Mouse (Mus musculus) embryonic facial prominence, embryonic 15.5 days (tissue): ENCODE data around the gene Lrch4. TPM values are rescaled to one million over a fixed set of nuclear protein-coding genes. Genes with fewer than 3 reads are reported as not detected.

Experiments
- ATAC-seq: fragments of 200-750 bp; cut with Nextera tagmentation; 2 replicates; pipeline ENCODE4 v1.8.0; 2017; ENCODE audit warnings: low read depth, moderate TSS enrichment; ENCODE audit not compliant: insufficient number of reproducible peaks, low FRiP score, low TSS enrichment
- H3K27ac ChIP-seq: fragments of 300-500 bp; sonication (generic); replicated peaks from 2 replicates; pipeline ENCODE4 v1.5.1; 2015; ENCODE audit warnings: mild to moderate bottlenecking, inconsistent platforms
- H3K27me3 ChIP-seq: fragments of 300-500 bp; sonication (generic); 2 replicates; pipeline ENCODE4 v1.6.1; 2015; ENCODE audit warnings: inconsistent platforms
- H3K36me3 ChIP-seq: fragments of 300-500 bp; sonication (generic); 2 replicates; pipeline ENCODE4 v1.6.1; 2015; ENCODE audit warnings: mild to moderate bottlenecking, inconsistent platforms
- H3K4me1 ChIP-seq: fragments of 300-500 bp; sonication (generic); 2 replicates; pipeline ENCODE4 v1.6.1; 2015; ENCODE audit warnings: inconsistent platforms
- H3K4me2 ChIP-seq: fragments of 300-500 bp; sonication (generic); replicated peaks from 2 replicates; pipeline ENCODE4 v1.6.1; 2015; ENCODE audit warnings: mild to moderate bottlenecking, inconsistent platforms
- H3K4me3 ChIP-seq: fragments of 300-500 bp; sonication (generic); replicated peaks from 2 replicates; pipeline ENCODE4 v1.5.1; 2015; ENCODE audit warnings: mild to moderate bottlenecking, inconsistent platforms
- H3K9ac ChIP-seq: fragments of 300-500 bp; sonication (generic); 2 replicates; pipeline ENCODE4 v1.6.1; 2015; ENCODE audit warnings: inconsistent platforms
- H3K9me3 ChIP-seq: fragments of 300-500 bp; sonication (generic); replicated peaks from 2 replicates; pipeline ENCODE4 v1.6.1; 2016; ENCODE audit warnings: inconsistent platforms
- WGBS: fragments of 180-500 bp; shearing (Covaris S2); methylation state at CpG from one replicate; pipeline ENCODE4 v1.1.7; 2015; 5-methylcytosine and 5-hydroxymethylcytosine counted together
- polyA plus RNA-seq: library from polyadenylated mRNA; unstranded; fragments of >200 nt; fragmentation: Nextera tagmentation; extraction: Ambion mirVana; gene quantifications from 2 replicates; pipeline ENCODE4 v1.2.1, GENCODE M21; 2015

Lrch4 gene
- polyA plus RNA-seq, 1 experiment from 2014 or later = 48.9 TPM

DNA sequence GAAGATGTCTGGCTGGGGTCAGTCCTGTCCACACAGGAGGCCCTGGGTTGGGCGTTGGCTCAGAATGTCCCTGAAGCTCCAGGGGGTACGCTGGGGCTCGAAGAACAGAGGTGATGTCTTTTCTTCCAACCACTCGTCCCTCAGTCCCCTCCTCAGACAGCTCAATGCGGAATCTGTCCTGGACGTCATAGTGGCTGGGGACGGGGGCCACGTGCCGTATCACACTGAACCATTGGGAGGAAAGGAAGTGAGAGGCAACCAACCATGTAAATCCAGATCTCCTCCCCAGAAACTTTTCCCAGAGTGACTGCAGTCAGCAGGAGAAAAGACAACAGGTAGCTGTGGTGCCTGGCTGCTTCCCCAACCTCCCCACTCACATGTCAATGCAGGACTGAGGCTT, 29.3 kb upstream of the Lrch4 start:
- no peak for ATAC-seq
- H3K4me1 ChIP-seq = peaks cover 23% of the 10 kb centered on the region
- H3K9me3 ChIP-seq = no peaks in the 10 kb centered on the region
- H3K4me2 ChIP-seq = peak overlapping the region; percentile 92
- H3K36me3 ChIP-seq = peaks cover 11% of the 10 kb centered on the region; the same call in 1 of the 2 replicates
- H3K9ac ChIP-seq = peak overlapping the region; percentile 94
- WGBS = 48% methylated on average over 9 of the region's 9 CpGs
- no peaks in the 10 kb centered on the region for H3K27me3 ChIP-seq
- no peak overlapping the region; the same call in 1 of the 2 replicates for H3K27ac ChIP-seq
- peak overlapping the region; percentile 72 for H3K4me3 ChIP-seq

GRCm38 (mm10) chr5:137600281-137600618, 28.7 kb upstream of the Lrch4 start:
- ATAC-seq = no peak
- H3K9me3 ChIP-seq = no peaks in the 10 kb centered on the region
- H3K4me1 ChIP-seq = peaks cover 23% of the 10 kb centered on the region
- H3K9ac ChIP-seq = peak overlapping the region; percentile 94
- peaks cover 17% of the 10 kb centered on the region for H3K36me3 ChIP-seq
- H3K4me2 ChIP-seq = peak overlapping the region; percentile 92
- WGBS = 2% methylated on average over 19 of the region's 19 CpGs
- no peaks in the 10 kb centered on the region for H3K27me3 ChIP-seq
- peak overlapping the region; percentile 72 for H3K4me3 ChIP-seq
- H3K27ac ChIP-seq = peak overlapping the region; percentile 89

- under 1% methylated on average over 41 of the region's 41 CpGs for WGBS
These were observed 28.1 kb upstream of the Lrch4 start, which contains the start of gene Mospd3 for GRCm38 (mm10) chr5:137600619-137601364. Gene Mospd3, minus strand, starts transcription at chr5:137601058.

GRCm38 (mm10) chr5:137601365-137601729, 27.6 kb upstream of the Lrch4 start:
- Histone ChIP-seq H3K9ac (peak overlapping the region; percentile 33), H3K9me3 (no peaks in the 10 kb centered on the region), H3K27me3 (no peaks in the 10 kb centered on the region), H3K4me3 (peak overlapping the region; percentile 72), H3K36me3 (peaks cover 28% of the 10 kb centered on the region), H3K4me1 (peaks cover 23% of the 10 kb centered on the region), H3K27ac (peak overlapping the region; percentile 89), H3K4me2 (peak overlapping the region; percentile 92)
- WGBS = under 1% methylated on average over 22 of the region's 22 CpGs
- no peak for ATAC-seq

More at GRCm38 (mm10) chr5:137600619-137601364, 28.1 kb upstream of the Lrch4 start, which contains the start of gene Mospd3:
- Histone ChIP-seq H3K4me2 (peak within 1 kb of the TSS; percentile 92), H3K27ac (peak within 1 kb of the TSS; percentile 89), H3K9ac (peak within 1 kb of the TSS; percentile 94), H3K36me3 (peaks cover 23% of the 10 kb centered on the region), H3K9me3 (no peaks in the 10 kb centered on the region), H3K4me1 (peaks cover 23% of the 10 kb centered on the region), H3K4me3 (peak within 1 kb of the TSS; percentile 72), H3K27me3 (no peaks in the 10 kb centered on the region)
- peak; percentile 95 for ATAC-seq

GRCm38 (mm10) chr5:137607860-137608653, 20.9 kb upstream of the Lrch4 start:
- Histone ChIP-seq H3K27me3 (no peaks in the 10 kb centered on the region), H3K27ac (no peak overlapping the region), H3K4me2 (peak overlapping the region; percentile 53), H3K4me1 (peaks cover 59% of the 10 kb centered on the region), H3K36me3 (peaks cover 29% of the 10 kb centered on the region), H3K4me3 (peak overlapping the region; percentile 30), H3K9me3 (no peaks in the 10 kb centered on the region), H3K9ac (peak overlapping the region; percentile 15; the same call in 1 of the 2 replicates)
- ATAC-seq = no peak
- WGBS = 20% methylated on average over 26 of the region's 26 CpGs

DNA sequence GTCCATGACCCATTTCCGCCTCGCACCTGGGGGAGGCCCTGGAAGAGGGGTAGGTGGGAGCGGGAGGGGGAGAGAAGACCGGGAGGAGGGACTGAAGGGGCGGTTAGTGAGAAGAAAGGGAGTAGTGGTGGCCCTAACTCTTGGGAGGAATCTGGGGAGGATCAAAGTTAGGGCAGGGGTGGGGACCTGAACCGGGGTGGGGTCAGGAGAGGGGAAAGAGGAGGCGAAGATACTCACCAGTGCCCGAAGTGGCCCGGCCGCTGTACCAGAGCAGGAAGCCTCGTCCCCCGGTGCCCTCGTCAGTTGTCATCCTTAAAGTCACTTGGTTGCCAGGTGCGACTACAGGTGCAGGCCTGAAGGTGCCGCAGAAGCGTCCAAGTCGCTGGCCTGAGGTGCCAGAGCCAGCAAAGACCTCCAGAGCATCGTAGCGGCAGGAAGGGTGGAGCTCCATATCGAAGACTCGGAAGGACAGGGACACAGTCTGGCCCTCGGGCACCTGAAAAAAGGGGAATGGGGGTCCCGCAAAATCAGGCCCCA, 20.2 kb upstream of the Lrch4 start:
- H3K27ac ChIP-seq = no peak overlapping the region
- H3K4me2 ChIP-seq = peak overlapping the region; percentile 53
- 21% methylated on average over 23 of the region's 23 CpGs for WGBS
- no peak for ATAC-seq
- peak overlapping the region; percentile 30 for H3K4me3 ChIP-seq
- no peaks in the 10 kb centered on the region for H3K27me3 ChIP-seq
- no peaks in the 10 kb centered on the region for H3K9me3 ChIP-seq
- H3K4me1 ChIP-seq = peaks cover 61% of the 10 kb centered on the region
- peak overlapping the region; percentile 15; the same call in 1 of the 2 replicates for H3K9ac ChIP-seq
- peaks cover 29% of the 10 kb centered on the region for H3K36me3 ChIP-seq

DNA sequence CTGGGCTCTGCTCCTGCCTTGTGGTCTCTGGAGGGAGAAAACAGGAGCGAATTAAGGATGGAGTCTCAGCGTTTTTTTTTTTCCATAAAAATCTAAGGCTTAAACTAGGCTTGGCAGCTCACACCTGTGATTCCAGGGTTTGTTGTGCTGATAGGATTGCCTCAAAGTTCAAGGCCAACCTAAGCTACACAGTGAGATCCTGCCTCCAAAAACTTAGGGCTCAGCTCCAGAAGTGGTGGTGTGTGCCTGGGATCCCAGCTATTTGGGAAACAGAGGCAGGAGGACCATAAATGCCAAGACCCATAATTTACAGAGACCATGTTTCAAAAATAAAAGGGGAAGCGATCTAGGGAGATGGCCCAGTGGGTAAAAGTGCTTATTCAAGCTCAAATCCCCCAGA, 19.6 kb upstream of the Lrch4 start:
- Histone ChIP-seq H3K36me3 (peaks cover 26% of the 10 kb centered on the region), H3K4me3 (peak overlapping the region; percentile 41), H3K9me3 (no peaks in the 10 kb centered on the region), H3K27ac (peak overlapping the region; percentile 97; the same call in 1 of the 2 replicates), H3K4me1 (peaks cover 62% of the 10 kb centered on the region), H3K9ac (no peak overlapping the region), H3K4me2 (peak overlapping the region; percentile 53), H3K27me3 (no peaks in the 10 kb centered on the region)
- 38% methylated on average over 3 of the region's 3 CpGs for WGBS
- no peak for ATAC-seq

GRCm38 (mm10) chr5:137610056-137610455, 18.9 kb upstream of the Lrch4 start:
- peak overlapping the region; percentile 53 for H3K4me2 ChIP-seq
- peaks cover 22% of the 10 kb centered on the region for H3K36me3 ChIP-seq
- WGBS = 35% methylated on average over 4 of the region's 4 CpGs
- ATAC-seq = no peak
- H3K4me1 ChIP-seq = peaks cover 62% of the 10 kb centered on the region
- H3K4me3 ChIP-seq = peak overlapping the region; percentile 41
- H3K27ac ChIP-seq = peak overlapping the region; percentile 97
- H3K27me3 ChIP-seq = no peaks in the 10 kb centered on the region
- peak overlapping the region; percentile 10 for H3K9ac ChIP-seq
- H3K9me3 ChIP-seq = no peaks in the 10 kb centered on the region

GRCm38 (mm10) chr5:137610548-137611244, 18.2 kb upstream of the Lrch4 start:
- peak; percentile 78 for ATAC-seq
- H3K27ac ChIP-seq = peak overlapping the region; percentile 97
- H3K9me3 ChIP-seq = no peaks in the 10 kb centered on the region
- H3K4me1 ChIP-seq = peaks cover 62% of the 10 kb centered on the region
- peak overlapping the region; percentile 33; the same call in 1 of the 2 replicates for H3K9ac ChIP-seq
- H3K4me3 ChIP-seq = peak overlapping the region; percentile 41
- peaks cover 15% of the 10 kb centered on the region for H3K36me3 ChIP-seq
- 2% methylated on average over 12 of the region's 12 CpGs for WGBS
- peak overlapping the region; percentile 53 for H3K4me2 ChIP-seq
- H3K27me3 ChIP-seq = no peaks in the 10 kb centered on the region

GRCm38 (mm10) chr5:137611245-137611602, 17.7 kb upstream of the Lrch4 start:
- Histone ChIP-seq H3K9ac (peak overlapping the region; percentile 33; the same call in 1 of the 2 replicates), H3K4me1 (peaks cover 62% of the 10 kb centered on the region), H3K27me3 (no peaks in the 10 kb centered on the region), H3K27ac (peak overlapping the region; percentile 97), H3K4me3 (peak overlapping the region; percentile 41), H3K9me3 (no peaks in the 10 kb centered on the region), H3K4me2 (peak overlapping the region; percentile 53), H3K36me3 (peaks cover 10% of the 10 kb centered on the region)
- ATAC-seq = peak; percentile 71
- 10% methylated on average over 6 of the region's 6 CpGs for WGBS
